Mouse (Mus musculus) c-Kit-positive CD71-negative TER-119-negative erythroid progenitor cells, embryonic 14.5 days (primary cell): ENCODE data around the gene Sys1.

Source experiments
- DNase-seq: peaks from one replicate; pipeline ENCODE4 v3.0.0-alpha.2; 2013; ENCODE audit warnings: low read depth

Sys1 gene

DNA sequence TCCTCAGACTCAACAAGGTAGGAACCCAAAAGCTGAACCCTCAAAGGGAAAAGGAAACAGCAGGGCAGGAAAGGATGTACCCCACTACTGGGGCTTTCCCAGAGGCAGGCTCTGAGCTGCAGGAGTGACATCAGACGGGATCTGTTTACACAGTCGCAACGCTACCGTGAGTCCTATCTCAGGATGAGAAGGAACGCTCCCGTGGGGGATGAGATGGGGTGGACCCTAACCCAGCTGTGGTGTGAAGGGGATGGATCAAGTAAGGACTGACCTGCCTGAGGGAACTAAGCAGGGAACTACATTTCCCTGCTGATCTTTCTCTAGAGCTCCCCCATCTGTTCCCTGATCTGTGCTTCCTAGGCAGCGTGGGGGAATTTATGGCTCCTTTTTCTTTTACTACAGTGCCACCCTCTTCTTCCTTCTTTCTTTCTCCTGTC, at the start of gene Sys1:
TSS of gene Sys1 (plus strand) at position 101 of the 437 bp plus-strand sequence.
- no peak for DNase-seq

- no peak for DNase-seq
Measured at GRCm38 (mm10) chr2:164407708-164408107, 49.1 kb upstream of the Sys1 start.

DNA sequence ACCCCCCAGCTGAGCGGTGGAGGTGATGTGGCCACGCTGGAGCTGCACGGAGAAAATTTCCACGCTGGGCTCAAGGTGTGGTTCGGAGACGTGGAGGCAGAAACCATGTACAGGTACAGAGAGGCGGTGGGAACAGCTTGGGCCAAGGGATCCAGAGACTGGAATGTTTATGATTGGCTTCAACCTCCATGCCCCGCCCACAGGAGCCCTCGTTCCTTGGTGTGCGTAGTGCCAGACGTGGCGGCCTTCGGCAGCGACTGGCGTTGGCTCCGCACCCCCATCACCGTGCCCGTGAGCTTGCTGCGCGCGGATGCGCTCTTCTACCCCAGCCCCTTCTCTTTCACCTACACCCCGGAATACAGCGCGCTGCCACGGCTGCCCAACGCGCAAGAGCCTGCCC, 42.6 kb upstream of the Sys1 start:
- no peak for DNase-seq

DNA sequence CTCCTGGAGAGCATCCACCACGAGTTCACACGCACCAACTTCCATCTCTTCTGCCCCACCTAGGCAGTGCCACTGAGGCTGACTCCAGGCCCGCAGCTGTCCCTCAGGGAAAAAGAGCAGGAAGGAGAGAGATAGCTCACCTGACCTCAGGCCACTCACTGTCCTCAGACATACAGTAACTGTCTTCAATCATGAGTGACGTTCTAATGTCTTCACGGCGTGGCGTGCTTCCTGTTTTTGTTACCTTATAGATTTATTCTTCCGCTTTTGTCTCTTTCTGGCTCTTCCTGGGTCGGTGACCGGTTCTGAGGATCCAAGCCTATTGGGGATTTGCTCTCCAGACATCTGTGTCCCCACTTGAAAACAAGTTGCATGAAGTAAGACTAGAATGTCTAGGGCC, 42.2 kb upstream of the Sys1 start:
- DNase-seq: no peak

- no peak for DNase-seq
Measured at GRCm38 (mm10) chr2:164417198-164417597, 39.6 kb upstream of the Sys1 start.

- DNase-seq: no peak
Measured at GRCm38 (mm10) chr2:164418308-164418875, 38.4 kb upstream of the Sys1 start.

GRCm38 (mm10) chr2:164419489-164419888, 37.3 kb upstream of the Sys1 start:
- no peak for DNase-seq

- no peak for DNase-seq
Measured at GRCm38 (mm10) chr2:164421306-164421705, 35.5 kb upstream of the Sys1 start.

DNA sequence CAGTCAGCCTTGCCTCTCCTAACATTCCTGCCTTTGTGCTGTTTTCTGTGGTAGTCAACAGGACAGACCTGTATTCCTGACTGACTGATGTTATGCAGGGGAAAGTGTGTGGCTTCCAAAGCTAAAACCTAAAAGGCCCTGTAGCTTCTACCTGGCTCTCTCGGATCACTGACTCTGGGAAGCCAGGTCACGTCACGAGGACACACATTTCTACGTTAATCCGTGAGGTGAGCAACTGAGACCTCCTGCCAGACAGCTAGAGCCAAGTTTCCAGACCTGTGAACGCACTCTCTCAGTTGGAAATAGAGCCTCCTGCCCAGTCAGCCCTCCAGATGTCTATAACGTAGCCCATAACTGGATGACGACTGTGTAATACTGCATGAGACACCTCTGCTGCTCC, 34.8 kb upstream of the Sys1 start:
- DNase-seq: no peak

GRCm38 (mm10) chr2:164422675-164423393, 33.9 kb upstream of the Sys1 start:
- DNase-seq: no peak

- DNase-seq: no peak
Measured at GRCm38 (mm10) chr2:164423464-164423863, 33.3 kb upstream of the Sys1 start.

- DNase-seq: no peak
Measured at GRCm38 (mm10) chr2:164424406-164424805, 32.4 kb upstream of the Sys1 start.

DNA sequence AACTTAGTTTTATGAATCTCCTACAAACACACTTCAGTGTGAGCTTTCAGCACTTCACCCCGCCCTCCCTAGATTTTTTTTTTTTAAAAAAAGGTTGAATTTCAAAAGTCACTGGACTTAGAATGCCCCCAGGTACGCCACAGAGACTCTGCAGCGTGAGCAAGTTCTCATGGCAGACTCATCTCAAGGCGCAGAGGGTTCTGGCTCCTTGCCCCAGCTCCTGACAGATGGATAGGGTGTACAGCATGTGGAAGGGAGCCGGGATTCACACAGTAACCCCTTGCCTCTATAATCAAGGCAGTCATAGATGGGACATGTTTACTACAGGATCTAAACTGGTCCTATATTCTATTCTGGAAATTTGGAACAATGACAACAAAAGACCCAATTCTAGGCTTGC, 31.4 kb upstream of the Sys1 start:
- no peak for DNase-seq

- DNase-seq: no peak
Measured at GRCm38 (mm10) chr2:164426121-164426520, 30.6 kb upstream of the Sys1 start.

DNA sequence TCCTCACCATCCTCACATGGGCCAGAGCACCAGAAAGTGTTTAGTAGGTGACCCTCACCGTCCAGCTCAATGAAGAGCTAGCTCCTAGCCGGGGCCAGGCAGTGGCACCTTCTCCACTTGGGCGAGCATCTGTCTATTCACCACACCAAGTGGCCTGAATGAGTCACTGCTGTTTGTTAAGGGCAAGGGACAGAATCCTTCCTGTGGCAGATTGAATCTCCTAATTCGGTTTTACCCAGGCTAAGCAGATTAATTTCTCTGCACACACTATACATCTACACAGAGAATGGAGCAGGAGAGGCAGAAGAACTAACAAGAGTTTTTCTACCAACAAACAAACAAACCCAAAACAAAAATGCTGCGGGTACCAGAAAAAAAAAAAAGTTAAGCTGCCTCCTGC, 29.8 kb upstream of the Sys1 start:
- no peak for DNase-seq

- DNase-seq: no peak
Measured at GRCm38 (mm10) chr2:164428451-164428850, 28.3 kb upstream of the Sys1 start.

DNA sequence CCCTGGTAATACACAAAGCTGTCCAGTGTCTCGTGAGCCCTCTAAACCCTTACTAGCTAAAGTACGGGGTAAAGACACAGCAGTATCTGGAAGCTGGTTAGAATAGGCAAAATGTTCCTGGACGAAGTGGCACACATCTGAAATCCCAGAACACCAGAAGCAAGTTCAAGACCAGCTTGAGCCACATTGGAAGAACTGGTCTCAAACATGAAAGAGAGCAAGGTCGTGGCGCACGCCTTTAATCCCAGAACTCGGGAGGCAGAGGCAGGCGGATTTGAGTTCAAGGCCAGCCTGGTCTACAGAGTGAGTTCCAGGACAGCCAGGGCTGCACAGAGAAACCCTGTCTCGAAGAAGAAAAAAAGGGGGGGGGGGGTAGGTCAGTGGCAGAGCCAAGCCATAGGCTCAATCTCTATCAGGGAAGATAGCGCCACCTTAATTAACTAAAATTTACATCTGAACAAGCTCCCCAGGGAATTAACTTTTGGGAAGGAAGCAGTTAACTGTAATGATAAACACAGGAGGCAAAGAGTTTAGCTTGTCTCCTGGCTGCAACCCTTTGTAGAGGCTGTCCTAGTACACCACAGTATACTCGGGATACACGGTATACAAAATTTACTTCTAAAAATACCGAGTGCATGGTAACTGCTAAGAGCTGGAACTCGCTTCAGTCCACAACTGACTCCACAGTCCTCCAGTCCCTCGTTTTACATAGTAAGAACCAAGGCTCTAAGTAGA, 26.7 kb upstream of the Sys1 start:
- no peak for DNase-seq

DNA sequence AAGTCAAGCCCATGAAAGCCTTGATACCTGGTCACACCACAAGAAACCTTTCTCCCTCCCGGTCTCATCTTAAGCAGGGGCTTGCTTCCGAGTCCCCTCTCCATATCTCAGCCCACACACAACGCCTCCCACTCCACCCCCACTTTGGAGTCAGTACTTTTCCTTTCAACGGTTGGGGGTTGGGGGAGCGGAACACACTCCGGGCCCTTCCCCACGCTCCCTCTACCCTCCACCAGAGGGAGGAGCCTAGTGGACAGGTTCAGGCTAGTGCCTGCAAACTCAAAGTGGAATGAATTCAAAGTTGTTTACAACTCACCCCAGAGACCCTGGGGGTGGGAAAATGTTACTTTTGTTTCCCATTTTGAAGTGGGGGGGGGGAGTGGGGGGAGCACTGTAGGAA, 26.1 kb upstream of the Sys1 start:
- no peak for DNase-seq

- DNase-seq: no peak
Measured at GRCm38 (mm10) chr2:164431676-164432465, 24.9 kb upstream of the Sys1 start.

- no peak for DNase-seq
Measured at GRCm38 (mm10) chr2:164432541-164433191, 24.1 kb upstream of the Sys1 start.

GRCm38 (mm10) chr2:164433278-164433895, 23.4 kb upstream of the Sys1 start:
- DNase-seq: no peak
